Mouse (Mus musculus): Measurements from ENCODE around the gene Ppm1j. TPM values are rescaled to one million over a fixed set of nuclear protein-coding genes. Genes with fewer than 3 reads are reported as not detected.
"Not testable (repeated sequence)": the region's sequence is repeated elsewhere in the genome, so short reads cannot be mapped to it uniquely, and the experiment has no call there.

The Ppm1j gene
- 9.0 and 9.6 TPM in 2 replicates for polyA plus RNA-seq (2012; rRNA removed)

DNA sequence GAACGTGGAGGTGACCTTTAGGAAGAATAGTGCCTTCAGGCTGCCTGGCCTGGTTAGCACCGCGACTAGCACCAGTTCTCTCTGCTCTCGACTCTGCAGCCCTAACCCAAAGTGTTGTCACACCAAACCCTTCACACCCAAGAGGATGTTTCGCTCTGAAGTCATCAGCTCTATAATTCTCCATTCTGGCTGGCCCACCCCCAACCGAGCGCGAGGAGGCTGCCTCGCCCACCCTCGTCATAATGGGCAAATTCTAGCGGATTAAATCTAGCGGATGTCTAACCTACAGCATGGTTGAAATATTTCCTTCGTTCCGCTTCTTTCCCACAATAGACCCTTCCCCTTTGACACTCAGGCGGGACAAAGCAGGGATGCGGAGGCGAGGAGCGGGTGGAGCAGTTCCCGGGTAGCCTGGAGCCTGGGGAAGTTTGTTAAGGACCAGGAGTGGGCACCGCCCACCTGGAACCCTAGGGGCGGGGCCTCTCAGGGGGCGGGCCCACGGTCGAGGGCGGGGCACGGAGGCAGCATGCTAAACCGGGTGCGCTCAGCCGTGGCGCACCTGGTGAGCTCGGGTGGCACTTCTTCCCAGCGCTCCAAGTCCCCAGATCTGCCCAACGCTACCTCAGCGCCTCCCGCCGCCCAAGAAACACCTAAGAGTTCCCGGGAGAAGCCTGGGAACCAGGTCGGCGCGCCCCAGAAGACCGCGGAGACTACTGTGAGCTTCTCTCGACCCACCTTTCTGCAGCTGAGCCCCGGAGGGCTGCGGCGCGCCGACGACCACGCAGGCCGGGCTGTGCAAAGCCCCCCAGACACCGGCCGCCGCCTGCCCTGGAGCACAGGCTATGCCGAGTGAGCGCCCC, at the start of gene Ppm1j:
TSS of gene Ppm1j (plus strand) at position 496 of the 860 bp plus-strand sequence.
- DNase-seq (ENCODE audit: low read depth, low spot score): no peak
- 2% methylated on average over 56 of the region's 56 CpGs for WGBS

DNA sequence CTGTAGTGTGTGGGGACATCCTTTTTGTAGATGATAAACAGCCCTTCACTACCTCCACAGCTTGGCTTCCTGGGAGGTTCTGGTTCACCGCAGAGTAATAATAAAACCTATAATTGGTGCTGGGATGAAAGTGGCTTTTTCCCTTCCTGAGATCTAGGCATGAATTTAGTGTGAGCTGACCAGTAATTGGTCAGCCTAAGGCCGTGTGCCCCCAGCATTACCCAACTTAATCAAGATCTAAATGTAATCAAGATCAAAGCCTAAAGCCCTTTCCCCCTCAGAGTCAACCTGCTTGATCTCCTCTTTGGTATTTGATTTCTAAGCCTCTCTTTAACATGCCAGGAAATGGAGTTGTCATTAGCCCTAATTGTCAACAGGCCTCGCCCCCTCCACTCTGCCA, 47.9 kb upstream of the Ppm1j start:
- WGBS: 63% methylated on average over 3 of the region's 3 CpGs

DNA sequence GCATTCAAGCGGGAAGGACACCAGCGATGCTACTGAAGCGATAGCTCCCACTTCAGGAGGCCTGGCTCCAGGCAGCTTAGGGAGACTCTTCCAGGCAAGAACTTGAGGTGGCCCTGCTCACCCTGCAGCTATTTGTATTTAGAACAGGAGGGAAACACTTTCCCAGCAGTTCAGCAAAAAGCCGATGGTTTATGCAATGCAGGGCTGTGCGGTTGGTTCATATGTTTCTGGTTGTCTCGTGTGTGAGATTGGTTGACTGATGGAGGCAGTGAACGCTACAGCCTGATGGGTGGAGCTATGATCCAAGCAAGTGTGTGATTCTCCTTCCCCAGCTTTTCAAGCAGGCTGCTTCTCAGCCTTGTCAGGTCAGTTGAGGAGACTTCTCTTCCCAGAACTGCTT, 46.2 kb upstream of the Ppm1j start:
- WGBS: 66% methylated on average over 7 of the region's 7 CpGs
- DNase-seq (ENCODE audit: low read depth, low spot score): no peak

More for the DNA sequence above, 47.9 kb upstream of the Ppm1j start:
- no peak for DNase-seq (ENCODE audit: low read depth, low spot score)

DNA sequence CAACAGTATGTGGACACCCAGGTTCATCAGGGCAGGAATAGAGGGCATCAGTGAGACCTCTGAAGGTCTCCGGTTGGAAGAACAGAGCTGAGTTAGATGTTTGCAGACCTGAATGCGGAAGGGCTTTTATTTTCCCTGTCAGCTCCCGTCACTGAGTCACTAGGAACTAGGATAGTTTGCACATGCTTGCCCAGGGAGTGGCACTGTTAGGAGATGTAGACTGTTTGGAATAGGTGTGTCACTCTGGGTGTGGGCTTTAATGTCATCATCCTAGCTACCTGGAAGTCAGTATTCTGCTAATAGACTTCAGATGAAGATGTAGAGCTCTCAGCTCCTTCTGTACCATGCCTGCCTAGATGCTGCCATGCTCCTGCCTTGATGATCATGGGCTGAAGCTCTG, 38.9 kb upstream of the Ppm1j start:
- WGBS: 34% methylated on average over 3 of the region's 3 CpGs
- peak; percentile 70 for DNase-seq (ENCODE audit: low read depth, low spot score)

DNA sequence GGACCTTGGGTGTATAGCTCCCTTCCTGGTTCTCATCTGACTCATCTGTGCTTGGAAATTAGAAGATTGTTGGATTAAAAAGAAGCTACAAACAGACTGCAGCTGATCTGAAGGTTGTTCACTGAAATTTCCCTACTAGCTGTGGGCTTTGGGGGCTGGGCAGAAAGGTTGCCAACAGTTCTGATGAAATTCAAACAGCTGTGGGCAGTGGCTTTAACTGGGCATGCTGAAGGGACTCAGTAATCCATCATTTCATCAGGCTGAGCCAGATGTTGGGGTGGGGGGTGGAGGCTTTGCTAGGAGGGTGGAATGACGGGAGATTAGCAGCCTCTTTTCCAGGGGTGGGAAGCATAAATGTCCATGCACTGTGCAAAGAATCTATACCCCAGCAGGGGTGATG, 37.7 kb upstream of the Ppm1j start:
- 70% methylated on average over 1 of the region's 1 CpGs for WGBS
- DNase-seq (ENCODE audit: low read depth, low spot score): no peak

DNA sequence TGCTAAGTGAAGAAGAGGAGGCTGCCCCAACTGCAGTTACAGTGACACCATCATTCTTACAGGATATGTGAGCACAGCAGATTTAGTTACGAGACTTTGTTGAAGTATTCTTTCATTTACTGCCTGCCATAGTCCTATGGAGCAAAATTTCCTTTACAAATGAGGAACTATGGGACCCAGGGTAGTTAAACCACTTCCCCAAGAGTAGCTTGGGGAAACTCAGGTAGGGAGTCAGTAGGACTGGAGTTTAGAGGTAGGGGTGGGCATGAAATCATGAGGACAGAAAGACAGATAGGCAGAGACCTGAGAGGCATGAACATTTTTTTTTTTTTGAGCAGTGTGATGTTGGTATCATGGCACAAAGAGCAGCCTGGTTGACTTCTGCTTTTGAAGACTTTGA, 37.0 kb upstream of the Ppm1j start:
- WGBS: 67% methylated on average over 1 of the region's 1 CpGs
- DNase-seq (ENCODE audit: low read depth, low spot score): no peak

DNA sequence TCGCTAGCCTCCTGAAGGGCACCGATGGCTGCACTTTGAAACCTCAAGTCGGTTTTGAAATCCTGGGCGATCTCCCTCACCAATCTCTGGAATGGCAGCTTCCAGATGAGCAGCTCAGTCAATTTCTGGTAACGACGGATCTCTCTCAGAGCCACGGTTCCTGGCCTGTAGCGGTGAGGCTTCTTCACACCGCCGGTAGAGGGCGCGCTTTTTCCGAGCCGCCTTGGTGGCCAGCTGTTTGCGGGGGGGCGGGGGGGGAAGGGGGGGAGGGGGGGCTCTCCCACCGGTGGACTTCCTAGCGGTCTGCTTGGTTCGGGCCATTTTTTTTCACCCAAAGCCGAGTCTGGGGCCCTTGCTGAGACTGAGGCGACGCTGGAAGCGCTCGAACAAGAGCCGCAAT, 28.0 kb upstream of the Ppm1j start:
- WGBS: 20% methylated on average over 25 of the region's 25 CpGs
- not testable (repeated sequence) for DNase-seq (ENCODE audit: low read depth, low spot score)

DNA sequence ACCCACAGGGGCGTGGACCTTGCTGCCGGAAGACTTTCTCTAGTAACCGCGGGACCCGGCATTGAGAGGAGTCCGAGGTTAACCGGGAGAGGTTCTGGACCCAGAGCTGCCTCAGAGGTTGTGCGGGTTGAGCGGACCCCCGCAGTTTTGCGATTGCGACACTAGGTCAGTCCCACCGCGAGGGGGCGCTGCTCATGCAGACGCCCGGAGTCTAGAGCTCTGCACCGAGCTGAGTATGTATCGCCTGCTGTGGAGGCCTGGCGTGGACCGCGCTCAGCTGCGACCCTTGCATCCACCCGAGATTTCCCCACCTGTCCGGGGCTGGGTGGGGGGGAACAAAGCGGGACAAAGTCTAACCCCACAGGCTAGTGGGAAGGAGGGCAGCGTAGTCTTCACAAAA, 22.4 kb upstream of the Ppm1j start:
- no peak for DNase-seq (ENCODE audit: low read depth, low spot score)
- 3% methylated on average over 27 of the region's 27 CpGs for WGBS

DNA sequence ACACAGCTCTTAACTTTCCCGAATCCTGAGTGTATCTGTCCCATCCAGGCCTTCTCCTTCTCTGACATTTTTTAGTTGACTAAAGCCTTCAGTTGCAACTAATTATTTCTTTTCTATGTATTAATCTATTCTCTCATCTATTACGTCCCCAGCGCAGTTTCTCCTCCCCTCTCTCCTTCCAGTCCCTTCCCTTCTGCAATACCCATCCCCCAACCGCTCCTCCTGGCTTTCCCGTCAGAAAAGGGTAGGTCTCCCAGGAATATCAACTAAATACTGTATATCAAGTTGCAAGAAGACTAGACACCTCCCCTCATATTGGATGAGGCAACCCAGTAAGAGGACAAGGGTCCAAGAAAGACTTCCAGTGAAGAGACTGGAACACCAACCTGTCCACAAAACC, 22.0 kb upstream of the Ppm1j start:
- no peak for DNase-seq (ENCODE audit: low read depth, low spot score)
- WGBS: 31% methylated on average over 5 of the region's 5 CpGs

DNA sequence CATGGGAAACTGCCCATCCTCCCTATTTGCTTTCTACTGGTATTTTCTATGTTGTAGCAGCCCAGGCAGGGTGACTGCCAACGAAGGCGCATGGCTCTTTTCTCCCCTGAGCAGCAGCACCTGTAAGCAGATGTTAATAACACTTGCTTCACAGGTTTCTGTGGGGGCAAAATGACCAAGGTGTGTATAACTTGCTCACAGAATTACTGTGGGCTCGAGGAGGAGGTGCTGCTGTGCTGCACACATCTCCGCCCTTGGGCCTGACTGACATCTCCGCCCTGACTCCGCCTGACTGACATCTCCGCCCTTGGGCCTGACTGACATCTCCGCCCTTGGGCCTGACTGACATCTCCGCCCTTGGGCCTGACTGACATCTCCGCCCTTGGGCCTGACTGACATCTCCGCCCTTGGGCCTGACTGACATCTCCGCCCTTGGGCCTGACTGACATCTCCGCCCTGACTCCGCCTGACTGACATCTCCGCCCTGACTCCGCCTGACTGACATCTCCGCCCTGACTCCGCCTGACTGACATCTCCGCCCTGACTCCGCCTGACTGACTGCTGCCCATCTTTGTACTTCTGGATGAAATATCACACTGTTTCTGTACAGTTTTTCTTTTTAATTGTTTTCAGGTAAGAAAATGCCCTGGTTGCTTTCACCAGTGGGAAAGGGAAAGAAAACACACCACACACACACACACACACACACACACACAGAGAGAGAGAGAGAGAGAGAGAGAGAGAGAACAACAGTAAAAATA, 18.6 kb upstream of the Ppm1j start:
- 21% methylated on average over 20 of the region's 20 CpGs for WGBS
- not testable (repeated sequence) for DNase-seq (ENCODE audit: low read depth, low spot score)

DNA sequence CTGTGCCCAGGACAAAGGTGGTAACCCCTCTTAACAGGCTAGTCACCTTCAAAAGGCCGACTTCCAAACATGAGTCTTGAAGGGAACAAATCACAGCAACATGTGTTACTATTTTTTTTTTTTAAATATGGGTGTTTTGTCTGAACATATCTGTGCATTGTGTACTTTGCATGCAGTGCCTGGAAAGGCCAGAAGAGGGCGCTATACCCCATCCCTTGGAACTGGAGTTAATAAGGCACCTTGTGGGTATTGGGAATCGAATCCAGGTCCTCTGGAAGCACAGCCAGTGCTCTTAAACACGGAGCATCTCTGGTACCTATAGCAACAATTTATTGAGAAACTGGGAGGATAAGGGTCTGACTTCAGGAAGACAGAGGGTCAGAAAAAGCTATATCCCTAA, 15.8 kb upstream of the Ppm1j start:
- 18% methylated on average over 4 of the region's 4 CpGs for WGBS
- no peak for DNase-seq (ENCODE audit: low read depth, low spot score)

DNA sequence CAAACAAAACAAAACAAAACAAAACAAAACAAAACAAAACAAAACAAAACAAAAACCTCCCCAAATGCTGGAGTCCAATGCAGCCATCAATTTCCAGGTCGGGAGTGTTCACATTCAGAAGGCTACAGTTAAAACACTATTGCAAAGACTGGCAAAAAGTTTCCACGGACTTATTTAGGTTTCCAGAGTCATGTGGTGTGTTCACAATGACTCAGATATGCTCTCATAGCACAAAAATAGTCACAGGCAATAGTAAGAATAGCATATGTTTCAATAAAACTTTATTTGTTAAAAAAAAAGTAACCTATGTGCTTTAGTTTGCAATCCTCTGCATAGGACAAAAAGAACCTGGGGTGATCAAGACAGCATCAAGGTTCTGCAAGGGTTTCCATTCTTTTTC, 13.7 kb upstream of the Ppm1j start:
- no peak for DNase-seq (ENCODE audit: low read depth, low spot score)
- 56% methylated on average over 2 of the region's 2 CpGs for WGBS

DNA sequence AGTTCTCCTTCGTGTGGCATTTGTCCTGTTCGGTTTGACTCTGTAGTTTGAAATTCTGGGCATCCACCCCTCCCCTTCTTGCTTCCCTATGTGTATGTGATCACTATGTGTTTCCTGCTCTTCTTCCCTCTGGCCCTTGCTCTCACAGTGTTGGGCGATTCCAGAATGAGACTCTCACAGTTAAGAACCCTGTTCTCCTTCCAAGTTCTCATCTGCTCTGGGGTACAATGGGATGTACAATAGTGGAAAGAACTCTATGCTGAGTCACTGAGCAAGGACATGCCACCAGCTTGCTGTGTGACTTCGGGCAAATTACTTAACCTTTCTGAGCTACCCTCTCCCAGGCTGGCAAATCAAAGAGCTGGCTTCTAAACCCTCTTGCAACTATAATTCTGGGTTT, 13.1 kb upstream of the Ppm1j start:
- DNase-seq (ENCODE audit: low read depth, low spot score): no peak
- 67% methylated on average over 4 of the region's 4 CpGs for WGBS

DNA sequence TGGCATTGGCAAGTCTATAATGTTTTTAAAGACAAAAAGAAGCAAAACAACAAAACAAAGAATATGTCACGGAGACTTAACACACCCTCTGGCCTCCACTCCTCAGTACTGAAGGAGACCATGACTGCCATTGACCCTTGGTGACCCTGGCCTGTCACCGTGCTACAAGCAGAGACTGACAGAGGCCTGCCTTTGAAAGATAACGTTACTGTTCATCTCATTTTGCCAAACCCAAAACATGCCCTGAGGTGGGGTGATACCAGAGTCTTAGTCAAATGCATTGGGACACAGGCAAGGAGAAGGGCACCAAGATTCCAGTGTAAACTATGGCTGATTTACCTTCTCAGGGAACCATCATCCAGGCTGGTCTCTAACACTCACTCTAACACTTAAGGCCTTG, 11.7 kb upstream of the Ppm1j start:
- 81% methylated on average over 3 of the region's 3 CpGs for WGBS
- no peak for DNase-seq (ENCODE audit: low read depth, low spot score)

DNA sequence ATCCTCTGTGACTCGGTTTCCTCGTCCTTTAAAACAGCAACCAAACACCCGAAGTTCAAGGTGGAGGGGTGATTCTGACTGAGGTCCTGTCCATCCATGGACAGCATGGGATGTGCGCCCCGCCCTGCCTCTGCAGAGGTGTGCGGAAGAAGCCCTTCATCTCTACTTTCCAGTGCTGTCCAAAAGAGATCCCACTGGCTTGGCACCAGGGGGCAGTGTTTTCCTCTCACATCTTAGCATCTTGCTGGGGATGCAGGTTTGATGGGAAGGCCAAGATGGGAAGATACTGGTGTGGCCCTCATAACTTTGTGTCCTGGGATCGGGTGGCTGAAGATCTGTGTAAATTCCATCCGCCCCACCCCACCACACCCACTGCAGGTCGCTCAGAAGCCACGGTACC, 10.8 kb upstream of the Ppm1j start:
- WGBS: 33% methylated on average over 10 of the region's 10 CpGs
- no peak for DNase-seq (ENCODE audit: low read depth, low spot score)

DNA sequence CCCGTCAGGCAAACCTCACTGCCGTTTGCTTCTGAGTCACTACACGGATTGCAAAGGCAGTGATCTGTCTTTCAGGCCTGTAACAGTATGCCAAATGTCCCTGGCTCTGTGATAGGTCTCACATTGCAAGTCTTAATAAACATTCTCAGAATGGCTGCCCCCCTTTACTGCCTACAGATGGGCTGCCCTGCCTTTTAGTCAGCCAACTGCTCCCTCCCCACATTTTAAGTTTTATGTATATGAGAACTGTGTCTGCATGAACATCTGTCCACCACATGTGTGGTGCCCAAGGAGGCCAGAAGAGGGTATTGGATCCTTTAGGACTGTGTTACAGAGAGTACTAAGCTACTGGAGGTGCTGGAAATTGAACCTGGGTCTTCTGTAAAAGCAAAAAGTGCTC, 9.9 kb upstream of the Ppm1j start:
- DNase-seq (ENCODE audit: low read depth, low spot score): no peak
- WGBS: 79% methylated on average over 3 of the region's 3 CpGs

DNA sequence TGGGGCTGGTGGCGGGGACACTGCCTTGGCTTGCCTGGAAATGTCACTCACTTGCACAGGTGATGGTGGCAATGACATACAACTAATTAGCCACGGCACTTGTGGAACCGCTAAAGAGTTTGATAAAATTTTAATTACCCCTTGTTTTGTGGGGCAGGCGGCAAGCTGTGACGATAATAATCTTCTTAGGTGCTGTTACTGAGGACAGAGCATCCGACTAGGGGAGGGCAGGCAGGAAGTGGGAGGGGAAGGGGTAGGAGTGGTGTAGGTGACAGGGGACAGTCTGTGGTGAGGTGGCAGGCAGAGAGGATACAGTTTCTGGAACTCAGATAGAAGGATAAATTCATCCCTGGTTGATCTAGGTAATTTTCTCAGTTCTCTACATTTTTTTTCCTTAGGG, 9.4 kb upstream of the Ppm1j start:
- 49% methylated on average over 6 of the region's 6 CpGs for WGBS
- DNase-seq (ENCODE audit: low read depth, low spot score): no peak

DNA sequence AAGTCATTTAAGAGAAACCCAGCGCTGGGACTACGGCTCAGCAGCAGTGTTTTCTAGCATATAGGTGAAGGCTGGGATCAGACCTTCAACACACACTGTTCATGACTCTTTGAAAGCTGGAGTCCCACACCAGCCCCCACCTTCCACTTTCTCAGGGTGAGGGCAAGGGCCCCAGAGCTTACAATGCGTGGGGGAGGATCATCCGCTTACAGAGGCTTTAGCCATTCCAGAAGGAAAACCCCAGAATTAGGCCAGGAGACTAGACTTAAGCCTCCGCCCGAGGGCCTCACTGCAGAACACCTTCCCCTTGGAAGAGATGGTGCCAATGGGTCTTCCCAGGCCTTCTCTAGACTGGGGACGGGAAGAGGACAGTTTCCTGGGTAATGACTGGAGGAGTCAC, 7.6 kb upstream of the Ppm1j start:
- no peak for DNase-seq (ENCODE audit: low read depth, low spot score)
- 92% methylated on average over 7 of the region's 7 CpGs for WGBS

DNA sequence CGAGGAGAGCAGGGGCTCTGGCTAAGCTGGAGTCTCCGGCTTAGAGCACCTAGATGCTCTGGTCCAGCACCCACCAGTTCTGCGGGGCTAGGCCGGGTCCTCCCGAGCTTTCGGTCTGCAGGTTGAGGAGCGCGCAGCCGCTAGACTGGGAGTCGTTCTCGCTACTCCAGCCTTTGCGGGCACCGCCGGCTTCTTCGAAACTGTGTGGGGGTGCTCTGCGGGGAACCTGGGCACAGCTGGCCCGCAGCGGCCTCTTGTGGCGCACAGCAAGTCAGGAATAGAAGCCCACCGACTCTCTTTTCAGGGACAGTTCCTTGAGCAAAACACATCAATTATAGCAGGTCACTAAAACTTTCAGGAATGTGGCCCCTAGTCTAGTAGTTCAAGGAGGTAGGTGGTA, 3.5 kb upstream of the Ppm1j start:
- no peak for DNase-seq (ENCODE audit: low read depth, low spot score)
- WGBS: 1% methylated on average over 20 of the region's 20 CpGs

DNA sequence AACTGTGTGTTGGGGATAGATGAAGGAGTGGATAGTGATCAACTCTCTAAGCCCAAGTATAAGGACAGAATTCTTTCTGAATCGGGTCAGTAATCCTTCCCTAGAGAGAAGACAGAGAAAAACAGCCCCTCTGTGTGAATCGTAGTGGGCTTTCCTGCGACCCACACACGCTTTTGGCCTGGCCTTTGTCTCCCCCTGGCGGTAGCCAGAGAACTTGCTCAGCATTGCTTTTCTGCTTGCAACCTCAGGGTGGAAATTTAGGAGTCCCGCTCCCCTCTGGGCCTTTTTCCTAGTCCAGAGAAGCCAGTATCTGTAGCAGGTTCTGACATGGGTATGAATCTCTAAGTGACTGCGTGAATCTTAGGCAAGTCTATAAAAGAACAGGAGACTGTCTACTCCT, 907 bp upstream of the Ppm1j start:
- DNase-seq (ENCODE audit: low read depth, low spot score): no peak
- WGBS: 6% methylated on average over 7 of the region's 7 CpGs

DNA sequence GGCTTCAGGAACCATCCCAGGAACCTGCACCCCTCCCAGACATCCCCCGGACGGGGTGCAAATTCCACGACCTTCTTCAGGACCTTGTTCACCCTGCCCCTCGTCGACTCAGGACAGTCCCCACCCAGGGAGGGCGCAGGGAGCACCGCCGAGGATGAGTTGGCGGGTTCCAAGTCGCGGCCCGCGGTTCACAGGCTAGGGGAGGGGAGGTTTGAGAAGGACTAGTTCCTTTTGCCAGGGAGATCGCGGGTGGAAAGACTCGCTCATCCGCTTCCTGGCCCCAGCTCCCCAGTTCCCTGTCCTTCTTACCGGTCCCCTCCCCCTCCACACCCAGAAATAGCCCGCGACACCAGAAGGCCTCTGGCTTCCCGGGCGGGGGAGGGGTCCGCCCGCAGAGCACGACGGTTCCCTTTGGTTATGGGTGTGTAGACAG, 631 bp downstream of the Ppm1j start, which contains the start of gene Fam19a3:
TSS of gene Fam19a3 (minus strand) at position 370 of the 433 bp plus-strand sequence.
- WGBS: 2% methylated on average over 26 of the region's 26 CpGs
- DNase-seq (ENCODE audit: low read depth, low spot score): no peak

Data from large intestine, adult 2 months (tissue).